Mouse (Mus musculus) heart, postnatal 36 days (tissue): ENCODE data around the gene Frmd4a. TPM values are rescaled to one million over a fixed set of nuclear protein-coding genes. Genes with fewer than 3 reads are reported as not detected.
A peak's percentile ranks its signal among the peaks of the same experiment; 100 is the strongest.

ENCODE experiments used
- DNase-seq, 2 experiments: peaks; one replicate each; pipeline ENCODE4 v3.0.0; 2021 to 2022
- intact Hi-C: fragments of 180-260 bp; cut with DNase I; formaldehyde crosslinking; loops from one replicate; pipeline ENCODE4 v1.15.1; 2025
- total RNA-seq, 2 experiments: library from RNA; stranded (reverse); gene quantifications; 2 replicates each; pipeline ENCODE4 v1.2.3; 2021

Frmd4a gene
- total RNA-seq, 2 experiments from 2014 or later: 18.0 to 26.1 TPM

- DNase-seq: no peak
- intact Hi-C loops: no loop called here
Measured at GRCm38 (mm10) chr2:4505695-4506094, 488.2 kb downstream of the Frmd4a start.

GRCm38 (mm10) chr2:4506659-4507058 is 489.1 kb downstream of the Frmd4a start:
- intact Hi-C loops: no loop called here

GRCm38 (mm10) chr2:4507887-4508615 is 490.5 kb downstream of the Frmd4a start:
- no peak for DNase-seq
- intact Hi-C loops: no loop called here

More at GRCm38 (mm10) chr2:4506659-4507058, 489.1 kb downstream of the Frmd4a start:
- DNase-seq: no peak

- intact Hi-C loops: no loop called here
- no peak for DNase-seq
Measured at GRCm38 (mm10) chr2:4508959-4509615, 491.6 kb downstream of the Frmd4a start.

- intact Hi-C loops: no loop called here
- no peak for DNase-seq
Measured at GRCm38 (mm10) chr2:4509739-4510138, 492.2 kb downstream of the Frmd4a start.

GRCm38 (mm10) chr2:4510208-4511079 is 492.9 kb downstream of the Frmd4a start:
- intact Hi-C loops: no loop called here
- DNase-seq: no peak

GRCm38 (mm10) chr2:4511080-4511386 is 493.5 kb downstream of the Frmd4a start:
- no peak for DNase-seq
- intact Hi-C loops: no loop called here

GRCm38 (mm10) chr2:4512607-4513006 is 495.1 kb downstream of the Frmd4a start:
- intact Hi-C loops: no loop called here
- DNase-seq: no peak

GRCm38 (mm10) chr2:4515910-4516309 is 498.4 kb downstream of the Frmd4a start:
- no peak for DNase-seq
- intact Hi-C loops: no loop called here

- DNase-seq: peak in 1 of 2 experiments; percentile 44
- intact Hi-C loops: loop anchor here (1.0 kb wide), 1 partner anchor 42 kb away; no protein-coding TSS in a partner anchor
Measured at GRCm38 (mm10) chr2:4516819-4517552, 499.5 kb downstream of the Frmd4a start.

- intact Hi-C loops: loop anchor here (1.0 kb wide), 1 partner anchor 42 kb away; no protein-coding TSS in a partner anchor
- peak; percentile 65 to 75 for DNase-seq
Measured at GRCm38 (mm10) chr2:4517553-4518125, 500.1 kb downstream of the Frmd4a start.

- intact Hi-C loops: no loop called here
- no peak for DNase-seq
Measured at GRCm38 (mm10) chr2:4518549-4518948, 501.0 kb downstream of the Frmd4a start.

- intact Hi-C loops: no loop called here
- DNase-seq: no peak
Measured at GRCm38 (mm10) chr2:4522769-4523487, 505.4 kb downstream of the Frmd4a start.

- no peak for DNase-seq
- intact Hi-C loops: no loop called here
Measured at GRCm38 (mm10) chr2:4527094-4527493, 509.6 kb downstream of the Frmd4a start.

GRCm38 (mm10) chr2:4529254-4529729 is 511.8 kb downstream of the Frmd4a start:
- intact Hi-C loops: no loop called here
- DNase-seq: no peak

GRCm38 (mm10) chr2:4531533-4532197 is 514.1 kb downstream of the Frmd4a start:
- intact Hi-C loops: no loop called here
- no peak for DNase-seq

GRCm38 (mm10) chr2:4532198-4532568 is 514.7 kb downstream of the Frmd4a start:
- intact Hi-C loops: no loop called here
- no peak for DNase-seq

GRCm38 (mm10) chr2:4532945-4533344 is 515.4 kb downstream of the Frmd4a start:
- intact Hi-C loops: no loop called here
- DNase-seq: no peak
